Mouse (Mus musculus) frontal cortex, adult 2 months (tissue): Measurements from ENCODE around the gene Baiap2l2. TPM values are rescaled to one million over a fixed set of nuclear protein-coding genes. Genes with fewer than 3 reads are reported as not detected.

Source experiments
- DNase-seq, 2 experiments: peaks; one replicate each; pipeline ENCODE4 v3.0.0; 2022; ENCODE audit warnings: low spot score in 1 of 2; ENCODE audit errors: extremely low spot score in 1 of 2
- polyA plus RNA-seq: library from polyadenylated mRNA; depleted of rRNA; stranded (reverse); fragments of >200 nt; gene quantifications from 2 replicates; pipeline ENCODE4 v1.2.3, GENCODE M21; 2012; rRNA removed

The Baiap2l2 gene
- 12.6 and 16.6 TPM in 2 replicates for polyA plus RNA-seq

DNA sequence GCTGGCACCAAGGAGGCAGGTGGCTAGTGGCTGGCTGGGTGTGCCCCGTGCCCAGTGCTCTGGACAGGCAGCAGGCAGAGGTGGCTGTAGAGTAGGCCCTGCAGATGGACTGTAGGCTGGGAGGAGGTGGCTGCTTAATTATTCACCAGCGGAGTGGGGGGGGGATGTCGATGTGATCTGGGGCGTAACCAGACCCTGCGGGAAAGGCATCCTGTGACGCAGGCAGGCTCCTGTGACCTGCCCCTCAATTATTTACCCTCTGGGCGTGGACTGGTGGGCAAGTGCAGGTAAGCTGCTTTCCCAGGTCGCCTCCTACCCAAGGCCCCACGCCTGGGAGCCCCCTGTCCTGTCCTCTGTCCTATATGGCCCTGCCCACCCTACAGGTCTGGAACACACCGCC, at the start of gene Baiap2l2:
TSS of gene Baiap2l2 (minus strand) at position 139 of the 400 bp plus-strand sequence.
- no peak for DNase-seq

GRCm38 (mm10) chr15:79333409-79333808, 48.1 kb upstream of the Baiap2l2 start:
- no peak for DNase-seq

DNA sequence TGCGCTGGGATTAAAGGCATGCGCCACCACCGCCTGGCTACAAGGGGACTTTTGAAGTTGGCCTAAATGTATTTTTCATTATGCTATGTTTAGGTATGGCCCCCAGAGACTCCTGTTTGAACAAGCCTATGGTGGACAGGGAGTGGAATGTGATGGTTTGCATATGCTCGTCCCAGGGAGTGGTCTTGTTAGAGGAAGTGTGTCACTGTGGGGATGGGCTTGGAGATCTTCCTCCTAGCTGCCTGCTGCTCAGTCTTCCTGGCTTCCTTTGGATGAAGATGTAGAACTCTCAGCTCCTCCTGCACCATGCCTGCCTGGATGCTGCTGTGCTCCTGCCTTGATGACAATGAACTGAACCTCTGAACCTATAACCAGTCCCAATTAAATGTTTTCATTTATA, 45.2 kb upstream of the Baiap2l2 start:
- no peak for DNase-seq

- DNase-seq, result no peak
Observed at GRCm38 (mm10) chr15:79329979-79330363, 44.6 kb upstream of the Baiap2l2 start.

DNA sequence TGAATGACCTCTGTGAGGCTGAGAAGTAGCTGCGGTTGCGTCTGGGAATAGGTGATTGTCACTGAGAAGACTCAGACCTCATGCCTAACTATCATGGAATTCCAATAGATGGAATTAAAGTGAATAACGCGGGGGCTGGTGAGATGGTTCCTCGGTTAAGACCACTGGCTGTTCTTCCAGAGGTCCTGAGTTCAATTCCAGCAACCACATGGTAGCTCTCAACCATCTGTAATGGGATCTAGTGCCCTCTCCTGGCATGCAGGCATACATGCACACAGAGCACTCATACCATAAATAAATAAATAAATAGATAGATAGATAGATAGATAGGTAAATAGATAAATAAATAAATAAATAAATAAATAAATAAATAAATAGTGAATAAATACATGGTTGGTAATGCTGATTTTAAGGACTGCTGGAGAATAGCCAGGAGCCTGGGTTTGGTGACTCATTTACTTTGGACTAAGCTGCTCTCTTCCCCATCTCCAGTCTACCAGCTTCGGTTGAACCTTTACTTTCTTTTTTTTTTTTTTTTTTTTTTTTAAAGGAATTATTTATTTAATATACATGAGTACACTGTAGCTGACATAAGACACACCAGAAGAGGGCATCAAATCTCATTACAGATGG, 44.1 kb upstream of the Baiap2l2 start:
- DNase-seq, result no peak

DNA sequence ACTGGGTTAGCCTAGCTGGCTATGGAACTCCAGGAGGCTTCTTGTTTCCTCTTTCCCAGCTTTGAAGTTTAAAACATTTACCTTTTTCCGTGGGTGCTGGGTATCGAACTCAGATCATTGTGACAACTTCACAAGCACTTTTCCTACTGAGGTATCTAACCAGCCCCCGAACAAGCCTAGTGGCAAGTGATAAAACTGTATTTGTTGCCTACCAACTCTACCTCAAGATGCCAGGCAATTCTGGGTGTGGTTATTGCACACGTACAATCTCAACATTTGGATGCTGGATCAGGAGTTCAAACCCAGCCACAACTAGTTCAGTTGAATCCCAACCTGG, 43.6 kb upstream of the Baiap2l2 start:
- no peak for DNase-seq

GRCm38 (mm10) chr15:79328058-79328938, 43.0 kb upstream of the Baiap2l2 start, which contains the start of gene Pla2g6:
TSS of gene Pla2g6 (minus strand) at chr15:79328390.
- peak; percentile 97 to 99 for DNase-seq

GRCm38 (mm10) chr15:79326971-79327961, 41.9 kb upstream of the Baiap2l2 start:
- peak in 1 of 2 experiments; percentile 41 for DNase-seq

- no peak for DNase-seq
Observed at GRCm38 (mm10) chr15:79326264-79326663, 40.9 kb upstream of the Baiap2l2 start.

DNA sequence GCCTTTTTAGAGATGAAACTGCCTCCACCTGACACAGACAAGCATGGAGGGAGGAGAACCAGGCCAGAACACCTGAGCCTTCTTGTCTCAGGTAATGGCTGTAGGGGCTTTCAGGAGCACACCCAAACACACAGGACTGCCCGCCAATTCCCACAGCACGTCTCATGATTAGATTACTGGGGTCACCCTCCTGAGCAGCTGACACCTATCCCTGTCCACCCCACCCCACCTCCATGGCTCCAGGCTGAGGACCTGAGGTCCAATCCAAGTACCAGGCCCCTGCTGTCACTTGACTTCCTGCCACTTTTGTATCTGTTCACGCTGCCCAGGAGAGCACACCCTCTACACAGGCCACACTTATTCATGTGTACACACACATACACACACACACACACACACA, 40.4 kb upstream of the Baiap2l2 start:
- no peak for DNase-seq

DNA sequence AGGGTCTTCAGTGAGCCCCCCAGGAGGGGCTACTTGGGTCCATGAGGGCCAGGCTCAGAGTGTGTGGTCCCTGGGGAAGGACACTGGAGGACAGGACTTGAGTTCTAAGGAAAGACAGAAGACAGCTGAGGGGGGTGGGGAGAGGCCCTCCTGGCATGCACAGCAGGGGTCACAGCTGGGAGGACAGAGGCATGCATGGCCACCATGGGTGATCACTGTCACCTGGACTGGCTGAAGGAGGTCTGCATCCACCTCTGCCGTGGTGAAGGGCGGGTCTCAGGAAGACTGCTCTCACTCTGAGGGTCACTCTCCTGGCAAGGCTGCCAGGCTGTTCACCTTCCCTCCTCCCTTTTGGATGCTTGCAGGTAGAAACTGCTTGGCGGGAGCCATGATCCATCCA, 39.0 kb upstream of the Baiap2l2 start:
- no peak for DNase-seq

GRCm38 (mm10) chr15:79323791-79324155, 38.4 kb upstream of the Baiap2l2 start:
- no peak for DNase-seq

DNA sequence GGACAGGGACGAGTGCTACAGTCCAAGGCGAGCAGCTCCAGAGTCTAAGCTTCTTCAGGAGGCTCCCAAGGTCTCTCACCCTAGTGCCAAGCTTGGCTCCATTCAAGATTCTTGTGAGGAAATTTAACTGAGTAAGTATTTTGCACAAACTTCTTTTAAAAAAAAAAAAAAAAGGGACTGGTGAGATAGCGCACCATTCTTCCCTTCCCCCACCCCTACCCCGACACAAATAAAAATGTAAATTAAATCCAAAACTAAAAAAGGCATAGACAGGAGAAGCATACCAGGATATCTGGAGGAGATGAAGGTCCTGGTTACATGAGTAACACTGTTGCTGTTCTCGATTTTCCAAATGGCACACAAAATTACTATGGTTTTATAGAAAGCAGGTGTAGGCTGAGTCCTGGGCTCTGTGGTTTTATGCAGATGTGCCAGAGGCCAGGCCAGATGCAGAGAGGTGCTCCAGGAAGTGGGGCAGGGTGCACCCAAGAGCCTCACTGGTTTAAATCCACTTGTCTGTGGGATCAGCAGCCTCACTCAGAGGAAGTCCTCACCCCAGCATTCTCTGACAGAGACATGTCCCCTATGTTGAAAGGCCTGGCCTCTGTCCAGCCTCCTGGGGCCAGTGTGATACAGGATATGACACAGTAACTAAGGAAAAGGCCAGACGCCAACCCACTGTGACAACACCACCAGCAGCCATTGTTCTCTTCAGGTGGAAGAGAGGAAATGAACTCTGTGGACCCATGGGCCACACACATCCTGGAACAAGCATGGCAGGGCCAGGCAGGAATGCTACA, 37.9 kb upstream of the Baiap2l2 start:
- peak in 1 of 2 experiments; percentile 7 for DNase-seq

GRCm38 (mm10) chr15:79322281-79322990, 37.1 kb upstream of the Baiap2l2 start:
- no peak for DNase-seq

DNA sequence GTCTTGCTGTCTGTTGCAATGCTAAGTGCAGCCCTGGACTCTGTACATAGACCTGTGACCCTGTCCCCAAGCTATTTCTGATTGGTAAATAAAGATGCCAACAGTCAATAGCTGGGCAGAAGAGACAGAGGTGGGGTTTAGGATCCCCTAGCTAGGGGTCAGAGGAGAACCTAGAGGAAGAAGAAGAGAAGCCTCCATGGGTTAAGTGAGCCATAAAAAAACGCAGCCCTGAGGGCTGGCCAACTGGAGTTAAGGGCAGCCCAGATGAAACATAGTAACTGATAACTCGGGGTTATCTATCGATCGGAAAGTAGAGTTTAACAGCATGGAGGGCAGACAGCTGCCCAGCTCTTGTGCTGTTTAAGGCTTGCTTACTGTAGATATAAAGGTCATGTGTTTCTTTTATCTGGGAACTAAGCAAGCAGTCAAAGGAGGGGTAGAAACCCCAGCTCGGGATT, 36.4 kb upstream of the Baiap2l2 start:
- no peak for DNase-seq

DNA sequence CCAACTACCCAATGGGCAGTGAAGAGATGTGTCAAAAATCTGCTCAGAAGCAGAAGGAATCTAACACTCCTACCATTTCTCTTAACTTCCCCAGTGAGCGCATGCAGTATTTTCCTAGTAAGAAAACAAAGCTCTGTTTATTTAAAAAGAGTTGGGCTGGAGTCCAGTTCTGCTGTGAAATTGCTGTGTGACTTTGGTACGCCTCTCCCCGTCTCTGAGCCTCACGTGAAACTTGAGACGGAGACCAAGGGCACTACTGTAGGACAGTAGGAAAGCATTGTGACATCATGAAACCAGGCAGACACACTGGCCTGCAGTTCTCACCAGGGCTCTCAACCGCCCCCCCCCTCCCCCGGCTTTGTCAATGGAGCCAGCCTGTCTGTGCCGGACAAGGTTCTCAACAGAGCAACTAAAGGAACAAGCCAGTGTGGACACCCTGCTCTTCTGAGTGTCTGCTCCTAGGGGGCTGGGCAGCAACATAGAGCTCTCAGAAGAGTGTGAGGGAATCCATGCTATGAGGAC, 28.6 kb upstream of the Baiap2l2 start:
- no peak for DNase-seq

DNA sequence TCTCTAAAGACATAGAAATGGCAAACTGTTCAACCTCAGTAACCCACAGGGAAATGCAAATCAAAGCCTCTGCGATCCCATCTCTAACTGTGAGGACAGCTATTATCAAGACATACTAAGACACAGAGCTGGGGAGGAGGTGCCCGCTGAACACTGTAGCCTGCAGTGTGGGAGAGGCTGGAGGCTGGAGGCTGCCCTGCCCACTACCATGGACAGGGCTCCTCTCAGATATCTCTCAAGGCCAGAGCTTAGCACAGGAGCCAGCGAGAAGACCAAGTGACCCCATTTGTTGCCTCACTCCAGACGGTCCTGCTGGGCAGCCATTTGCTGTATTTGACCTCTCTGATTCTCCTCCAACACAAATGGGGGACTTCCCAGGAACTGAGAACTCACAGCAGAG, 22.5 kb upstream of the Baiap2l2 start:
- DNase-seq, result no peak

DNA sequence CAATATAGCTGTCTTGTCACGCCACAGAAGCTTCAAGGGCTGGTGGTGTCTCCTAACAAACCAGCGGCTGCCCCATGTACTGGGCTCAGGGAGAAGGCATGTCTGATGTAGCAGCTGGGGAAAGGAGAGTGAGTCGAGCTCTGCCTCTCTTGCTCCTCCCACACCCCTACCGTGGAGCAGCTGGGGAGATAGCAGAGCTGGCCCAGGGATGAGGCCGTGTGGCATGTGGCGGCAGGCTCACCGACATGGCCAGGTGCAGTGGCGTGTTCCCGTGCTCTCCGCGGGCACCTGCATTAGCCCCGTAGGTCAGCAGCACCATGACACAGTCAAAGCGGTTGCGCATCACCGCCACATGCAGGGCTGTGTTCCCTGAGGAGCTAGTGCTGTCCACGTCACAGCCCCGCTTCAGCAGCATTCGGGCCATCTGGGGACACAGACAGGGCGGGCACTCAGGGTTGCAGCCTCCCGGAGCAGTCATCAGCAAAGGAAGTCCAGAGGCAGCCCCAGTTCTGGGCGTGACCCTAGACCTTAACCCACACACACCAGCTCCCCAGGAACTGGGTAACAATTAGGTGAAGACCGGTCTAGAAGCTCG, 20.8 kb upstream of the Baiap2l2 start:
- no peak for DNase-seq

DNA sequence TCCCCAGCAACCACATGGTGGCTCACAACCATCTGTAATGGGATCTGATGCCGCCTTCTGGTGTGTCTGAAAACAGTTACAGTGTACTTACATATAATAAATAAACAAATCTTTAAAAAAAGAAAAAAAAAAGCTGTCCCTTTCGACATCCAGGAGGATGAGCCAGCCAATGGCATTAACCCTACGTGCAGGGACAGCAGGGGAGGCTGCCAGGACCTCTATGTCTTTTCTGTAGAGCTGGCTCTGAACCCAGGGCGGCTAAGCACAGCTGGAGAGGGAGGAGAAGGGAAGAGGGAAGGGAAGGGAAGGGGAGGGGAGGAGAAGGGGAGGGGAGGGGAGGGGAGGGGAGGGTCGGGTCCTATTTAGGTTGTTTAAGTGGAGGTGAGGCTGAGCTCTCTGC, 19.5 kb upstream of the Baiap2l2 start:
- no peak for DNase-seq
